Mouse (Mus musculus) midbrain, embryonic 10.5 days (tissue): Measurements from ENCODE around the gene Col5a2. TPM values are rescaled to one million over a fixed set of nuclear protein-coding genes. Genes with fewer than 3 reads are reported as not detected.

Experiments used
- DNase-seq: peaks from one replicate; pipeline ENCODE4 v3.0.0-alpha.2; 2017; ENCODE audit warnings: low spot score
- H3K27ac ChIP-seq: fragments of 300-500 bp; sonication (generic); replicated peaks from 2 replicates; pipeline ENCODE4 v1.5.1; 2016; ENCODE audit warnings: mild to moderate bottlenecking
- H3K27me3 ChIP-seq: fragments of 300-500 bp; sonication (generic); 2 replicates; pipeline ENCODE4 v1.6.1; 2016; ENCODE audit warnings: low read depth, mild to moderate bottlenecking; ENCODE audit not compliant: poor library complexity, severe bottlenecking
- H3K36me3 ChIP-seq: fragments of 300-500 bp; sonication (generic); 2 replicates; pipeline ENCODE4 v1.6.1; 2016; ENCODE audit warnings: mild to moderate bottlenecking, moderate library complexity
- H3K4me1 ChIP-seq: fragments of 300-500 bp; sonication (generic); 2 replicates; pipeline ENCODE4 v1.6.1; 2016
- H3K4me3 ChIP-seq: fragments of 300-500 bp; sonication (generic); 2 replicates; pipeline ENCODE4 v1.5.1; 2016; ENCODE audit warnings: mild to moderate bottlenecking, moderate library complexity
- H3K9me3 ChIP-seq: fragments of 300-500 bp; sonication (generic); replicated peaks from 2 replicates; pipeline ENCODE4 v1.6.1; 2016; ENCODE audit warnings: mild to moderate bottlenecking
- WGBS: fragments of 180-500 bp; shearing (Covaris S2); methylation state at CpG from one replicate; pipeline ENCODE4 v1.1.7; 2016; 5-methylcytosine and 5-hydroxymethylcytosine counted together
- polyA plus RNA-seq: library from polyadenylated mRNA; unstranded; fragments of >200 nt; fragmentation: Nextera tagmentation; extraction: Ambion mirVana; gene quantifications from 2 replicates; pipeline ENCODE4 v1.2.1, GENCODE M21; 2016

Gene Col5a2
- polyA plus RNA-seq, 1 experiment from 2014 or later = 21.5 TPM

DNA sequence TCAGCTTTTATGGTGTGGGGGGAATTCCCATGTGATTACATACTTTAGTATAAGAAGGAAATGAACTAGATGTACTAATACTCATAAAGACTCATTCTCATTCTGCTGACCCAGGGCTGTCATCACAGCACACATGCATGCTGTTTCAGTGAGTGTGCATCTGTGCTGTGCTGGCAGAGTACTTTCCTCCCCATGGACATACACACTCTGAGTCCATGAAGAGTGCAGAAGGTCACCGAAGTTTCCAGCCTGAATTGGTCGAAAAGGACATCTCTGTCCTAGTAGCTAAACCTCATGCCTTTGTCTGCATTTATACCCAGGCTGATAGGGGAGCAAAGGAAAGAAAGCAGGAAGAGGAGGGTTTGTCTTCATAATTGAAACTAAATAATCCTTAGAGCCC is 83.2 kb downstream of the Col5a2 start:
- no peaks in the 10 kb centered on the region for H3K4me1 ChIP-seq
- no peak overlapping the region for H3K27ac ChIP-seq
- H3K27me3 ChIP-seq = no peaks in the 10 kb centered on the region
- H3K4me3 ChIP-seq = no peak overlapping the region
- no peaks in the 10 kb centered on the region for H3K36me3 ChIP-seq
- no peaks in the 10 kb centered on the region for H3K9me3 ChIP-seq
- DNase-seq = no peak
- WGBS = 89% methylated on average over 2 of the region's 2 CpGs

- Histone ChIP-seq H3K36me3 (peaks cover 3% of the 10 kb centered on the region; the same call in 1 of the 2 replicates), H3K27me3 (no peaks in the 10 kb centered on the region), H3K4me1 (no peaks in the 10 kb centered on the region), H3K4me3 (no peak overlapping the region), H3K9me3 (no peaks in the 10 kb centered on the region), H3K27ac (no peak overlapping the region)
- no peak for DNase-seq
- WGBS = 90% methylated on average over 2 of the region's 2 CpGs
Observed at GRCm38 (mm10) chr1:45381866-45382265, 121.2 kb downstream of the Col5a2 start.

DNA sequence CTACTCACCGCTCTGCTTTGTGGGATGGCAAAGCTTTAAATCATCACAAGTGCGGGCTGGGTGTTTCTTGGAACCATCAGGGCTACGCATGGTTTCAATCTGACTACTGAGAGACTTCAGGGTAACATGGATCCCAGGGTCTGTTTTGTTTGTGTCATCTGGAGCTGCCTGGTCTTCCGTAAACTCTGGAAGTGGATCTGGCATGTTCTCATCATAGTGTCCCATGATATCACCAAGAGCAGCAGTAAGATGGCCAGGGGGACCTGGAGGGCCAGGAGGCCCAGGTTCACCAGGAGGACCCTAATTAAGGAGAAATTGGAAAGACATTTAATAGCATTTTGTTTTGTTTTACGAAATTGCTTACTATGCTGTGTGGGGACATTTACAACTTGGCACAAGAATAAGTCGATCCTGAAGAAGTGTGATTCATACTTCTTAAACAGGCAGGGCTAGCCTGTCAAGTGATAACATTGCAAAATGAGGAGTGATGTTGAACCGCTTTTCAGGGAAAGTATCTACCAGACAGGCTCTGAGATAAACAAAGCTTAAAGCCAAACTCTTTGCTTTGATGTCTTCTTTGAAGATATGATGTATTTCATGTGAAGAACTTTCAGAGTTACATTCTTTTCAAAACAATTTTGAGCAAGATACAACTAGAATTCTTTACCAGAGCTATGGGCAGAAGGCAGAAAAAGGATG is 122.9 kb downstream of the Col5a2 start:
- H3K4me1 ChIP-seq = no peaks in the 10 kb centered on the region
- peaks cover 3% of the 10 kb centered on the region; the same call in 1 of the 2 replicates for H3K36me3 ChIP-seq
- H3K27me3 ChIP-seq = no peaks in the 10 kb centered on the region
- no peak for DNase-seq
- H3K4me3 ChIP-seq = no peak overlapping the region
- 84% methylated on average over 7 of the region's 7 CpGs for WGBS
- no peak overlapping the region for H3K27ac ChIP-seq
- H3K9me3 ChIP-seq = no peaks in the 10 kb centered on the region

GRCm38 (mm10) chr1:45365427-45365826 is 137.7 kb downstream of the Col5a2 start:
- H3K9me3 ChIP-seq = peaks cover 11% of the 10 kb centered on the region
- H3K27ac ChIP-seq = no peak overlapping the region
- H3K4me1 ChIP-seq = no peaks in the 10 kb centered on the region
- no peak for DNase-seq
- no peaks in the 10 kb centered on the region for H3K27me3 ChIP-seq
- no peak overlapping the region for H3K4me3 ChIP-seq
- WGBS = 75% methylated on average over 1 of the region's 1 CpGs
- H3K36me3 ChIP-seq = peaks cover 7% of the 10 kb centered on the region; the same call in 1 of the 2 replicates

GRCm38 (mm10) chr1:45363274-45363673 is 139.8 kb downstream of the Col5a2 start:
- 92% methylated on average over 2 of the region's 2 CpGs for WGBS
- Histone ChIP-seq H3K9me3 (no peaks in the 10 kb centered on the region; the same call in 1 of the 2 replicates), H3K27me3 (no peaks in the 10 kb centered on the region), H3K4me3 (no peak overlapping the region), H3K27ac (no peak overlapping the region), H3K4me1 (no peaks in the 10 kb centered on the region), H3K36me3 (peaks cover 7% of the 10 kb centered on the region; the same call in 1 of the 2 replicates)
- DNase-seq = no peak

DNA sequence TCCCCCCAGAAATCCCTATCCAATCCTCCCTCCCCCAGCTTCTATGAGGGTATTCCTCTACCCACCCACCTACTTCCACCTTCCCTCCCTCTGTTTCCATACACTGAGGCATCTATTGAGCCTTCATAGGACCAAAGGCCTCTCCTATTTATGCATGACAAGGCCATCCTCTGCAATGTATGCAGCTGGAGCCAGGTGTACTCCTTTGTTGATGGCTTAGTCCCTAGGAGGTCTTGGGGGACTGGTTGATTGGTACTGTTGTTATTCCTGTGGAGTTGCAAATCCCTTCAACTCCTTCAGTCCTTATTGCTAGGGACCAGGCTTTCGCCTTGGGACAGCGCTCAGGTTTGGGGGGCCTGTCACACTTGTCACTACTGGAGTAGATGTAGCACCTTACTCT is 143.4 kb downstream of the Col5a2 start:
- Histone ChIP-seq H3K4me3 (no peak overlapping the region), H3K36me3 (no peaks in the 10 kb centered on the region), H3K4me1 (no peaks in the 10 kb centered on the region), H3K27me3 (no peaks in the 10 kb centered on the region), H3K9me3 (no peaks in the 10 kb centered on the region), H3K27ac (no peak overlapping the region)
- DNase-seq = no peak
- WGBS = 66% methylated on average over 2 of the region's 2 CpGs

- Histone ChIP-seq H3K4me3 (no peak overlapping the region), H3K36me3 (no peaks in the 10 kb centered on the region), H3K27me3 (no peaks in the 10 kb centered on the region), H3K9me3 (no peaks in the 10 kb centered on the region), H3K27ac (no peak overlapping the region), H3K4me1 (no peaks in the 10 kb centered on the region)
- DNase-seq = no peak
- 76% methylated on average over 2 of the region's 2 CpGs for WGBS
Observed at GRCm38 (mm10) chr1:45359147-45359546, 143.9 kb downstream of the Col5a2 start.

- no peak overlapping the region for H3K27ac ChIP-seq
- H3K4me1 ChIP-seq = no peaks in the 10 kb centered on the region
- 74% methylated on average over 1 of the region's 1 CpGs for WGBS
- no peaks in the 10 kb centered on the region for H3K27me3 ChIP-seq
- no peak for DNase-seq
- no peaks in the 10 kb centered on the region for H3K36me3 ChIP-seq
- H3K9me3 ChIP-seq = no peaks in the 10 kb centered on the region
- no peak overlapping the region for H3K4me3 ChIP-seq
Observed at GRCm38 (mm10) chr1:45358020-45358419, 145.1 kb downstream of the Col5a2 start.

DNA sequence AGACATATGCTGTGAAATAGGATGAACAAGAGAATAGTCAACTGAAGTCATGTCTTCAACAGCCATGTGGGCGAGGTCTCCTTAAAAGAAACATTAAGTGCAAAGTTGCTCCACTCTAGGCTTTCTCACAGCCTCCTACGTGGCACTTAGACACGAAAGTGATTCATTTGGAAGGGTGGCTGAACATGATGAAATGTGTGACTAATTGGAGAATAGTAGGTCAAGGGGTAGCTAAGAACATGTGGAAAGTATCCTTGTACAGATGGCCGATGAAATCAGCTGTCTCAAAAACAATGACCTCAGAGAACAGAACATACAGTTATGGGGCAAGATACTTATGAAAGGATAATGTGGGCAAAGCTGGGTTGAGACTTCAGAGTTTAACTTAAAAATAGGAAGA is 147.1 kb downstream of the Col5a2 start:
- DNase-seq = no peak
- WGBS = 84% methylated on average over 4 of the region's 4 CpGs
- Histone ChIP-seq H3K27ac (no peak overlapping the region), H3K36me3 (no peaks in the 10 kb centered on the region), H3K4me1 (no peaks in the 10 kb centered on the region), H3K4me3 (no peak overlapping the region), H3K27me3 (no peaks in the 10 kb centered on the region), H3K9me3 (no peaks in the 10 kb centered on the region)

GRCm38 (mm10) chr1:45329149-45329548 is 173.9 kb downstream of the Col5a2 start:
- no peak for DNase-seq
- Histone ChIP-seq H3K9me3 (no peaks in the 10 kb centered on the region), H3K27ac (no peak overlapping the region), H3K4me1 (no peaks in the 10 kb centered on the region), H3K36me3 (no peaks in the 10 kb centered on the region), H3K27me3 (no peaks in the 10 kb centered on the region), H3K4me3 (no peak overlapping the region)
- 94% methylated on average over 1 of the region's 1 CpGs for WGBS

Other genes starting within 250 kb of the Col5a2 start
- gene Col3a1, start 191.7 kb downstream of the Col5a2 start, polyA plus RNA-seq = 368 and 487 TPM in 2 replicates